Mouse (Mus musculus) embryonic facial prominence, embryonic 15.5 days (tissue): ENCODE results near the gene Chst11. TPM values are rescaled to one million over a fixed set of nuclear protein-coding genes. Genes with fewer than 3 reads are reported as not detected.
A peak's percentile ranks its signal among the peaks of the same experiment; 100 is the strongest.

ENCODE experiments used
- ATAC-seq: fragments of 200-750 bp; cut with Nextera tagmentation; 2 replicates; pipeline ENCODE4 v1.8.0; 2017; ENCODE audit warnings: low read depth, moderate TSS enrichment; ENCODE audit not compliant: insufficient number of reproducible peaks, low FRiP score, low TSS enrichment
- H3K27ac ChIP-seq: fragments of 300-500 bp; sonication (generic); replicated peaks from 2 replicates; pipeline ENCODE4 v1.5.1; 2015; ENCODE audit warnings: mild to moderate bottlenecking, inconsistent platforms
- H3K27me3 ChIP-seq: fragments of 300-500 bp; sonication (generic); 2 replicates; pipeline ENCODE4 v1.6.1; 2015; ENCODE audit warnings: inconsistent platforms
- H3K36me3 ChIP-seq: fragments of 300-500 bp; sonication (generic); 2 replicates; pipeline ENCODE4 v1.6.1; 2015; ENCODE audit warnings: mild to moderate bottlenecking, inconsistent platforms
- H3K4me1 ChIP-seq: fragments of 300-500 bp; sonication (generic); 2 replicates; pipeline ENCODE4 v1.6.1; 2015; ENCODE audit warnings: inconsistent platforms
- H3K4me2 ChIP-seq: fragments of 300-500 bp; sonication (generic); replicated peaks from 2 replicates; pipeline ENCODE4 v1.6.1; 2015; ENCODE audit warnings: mild to moderate bottlenecking, inconsistent platforms
- H3K4me3 ChIP-seq: fragments of 300-500 bp; sonication (generic); replicated peaks from 2 replicates; pipeline ENCODE4 v1.5.1; 2015; ENCODE audit warnings: mild to moderate bottlenecking, inconsistent platforms
- H3K9ac ChIP-seq: fragments of 300-500 bp; sonication (generic); 2 replicates; pipeline ENCODE4 v1.6.1; 2015; ENCODE audit warnings: inconsistent platforms
- H3K9me3 ChIP-seq: fragments of 300-500 bp; sonication (generic); replicated peaks from 2 replicates; pipeline ENCODE4 v1.6.1; 2016; ENCODE audit warnings: inconsistent platforms
- WGBS: fragments of 180-500 bp; shearing (Covaris S2); methylation state at CpG from one replicate; pipeline ENCODE4 v1.1.7; 2015; 5-methylcytosine and 5-hydroxymethylcytosine counted together
- polyA plus RNA-seq: library from polyadenylated mRNA; unstranded; fragments of >200 nt; fragmentation: Nextera tagmentation; extraction: Ambion mirVana; gene quantifications from 2 replicates; pipeline ENCODE4 v1.2.1, GENCODE M21; 2015

Gene Chst11
- polyA plus RNA-seq, 1 experiment from 2014 or later, result 3.3 TPM

DNA sequence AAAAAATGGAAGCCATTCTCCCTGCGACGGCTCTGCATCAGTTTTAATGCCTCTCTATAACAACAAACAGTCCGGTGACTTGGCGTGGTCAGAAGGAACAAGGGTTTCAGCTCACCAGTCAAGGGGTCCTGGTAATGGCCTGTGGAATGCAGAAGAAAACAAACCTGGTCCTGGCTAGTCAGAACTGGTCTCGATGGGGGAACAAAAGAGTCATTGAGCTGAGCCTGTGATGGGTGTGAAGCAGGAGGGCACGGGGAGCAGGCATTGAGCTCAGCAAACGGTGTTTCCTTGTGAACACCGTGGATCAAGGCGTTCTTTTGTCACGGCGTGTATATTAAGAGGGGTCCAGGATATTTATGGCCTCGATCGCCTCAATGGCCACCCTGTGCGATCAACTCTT, 160.5 kb downstream of the Chst11 start:
- Histone ChIP-seq H3K4me2 (no peak overlapping the region), H3K4me1 (peaks cover 4% of the 10 kb centered on the region; the same call in 1 of the 2 replicates), H3K9me3 (no peaks in the 10 kb centered on the region), H3K27me3 (no peaks in the 10 kb centered on the region), H3K4me3 (no peak overlapping the region), H3K27ac (no peak overlapping the region), H3K9ac (no peak overlapping the region), H3K36me3 (no peaks in the 10 kb centered on the region)
- WGBS, result 39% methylated on average over 14 of the region's 14 CpGs
- ATAC-seq, result no peak

GRCm38 (mm10) chr10:83149342-83150178, 164.3 kb downstream of the Chst11 start:
- Histone ChIP-seq H3K4me1 (peaks cover 7% of the 10 kb centered on the region), H3K4me3 (no peak overlapping the region), H3K27ac (no peak overlapping the region), H3K9ac (no peak overlapping the region), H3K9me3 (no peaks in the 10 kb centered on the region), H3K36me3 (no peaks in the 10 kb centered on the region), H3K4me2 (no peak overlapping the region), H3K27me3 (no peaks in the 10 kb centered on the region)
- 65% methylated on average over 12 of the region's 12 CpGs for WGBS
- ATAC-seq, result no peak

GRCm38 (mm10) chr10:83150587-83150986, 165.3 kb downstream of the Chst11 start:
- no peak overlapping the region for H3K4me2 ChIP-seq
- no peak overlapping the region for H3K27ac ChIP-seq
- peaks cover 7% of the 10 kb centered on the region for H3K4me1 ChIP-seq
- H3K4me3 ChIP-seq, result no peak overlapping the region
- WGBS, result 73% methylated on average over 7 of the region's 7 CpGs
- no peaks in the 10 kb centered on the region for H3K36me3 ChIP-seq
- H3K9me3 ChIP-seq, result no peaks in the 10 kb centered on the region
- ATAC-seq, result 0 out of 2 replicates have a peak, but pooled peaks have one; percentile 55
- no peaks in the 10 kb centered on the region for H3K27me3 ChIP-seq
- H3K9ac ChIP-seq, result no peak overlapping the region

DNA sequence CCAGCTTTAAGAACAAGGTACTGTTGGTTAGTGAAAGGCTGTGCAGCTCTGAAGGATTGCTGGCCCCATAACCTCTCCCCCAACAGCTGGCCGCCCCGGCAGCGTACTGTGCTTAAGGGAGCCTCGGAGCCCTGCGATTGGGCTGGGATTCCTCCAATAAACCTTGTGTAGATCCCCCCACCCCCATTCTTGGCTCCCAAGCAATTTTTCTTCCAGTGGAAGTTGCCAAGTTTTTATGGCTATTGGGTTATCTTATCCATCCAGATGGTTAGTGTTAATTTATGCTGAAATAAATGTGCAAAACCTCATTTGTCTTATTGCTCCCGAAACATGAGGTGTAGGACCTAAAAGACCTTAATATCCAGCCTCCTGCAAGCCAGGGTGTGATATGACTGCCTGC, 166.1 kb downstream of the Chst11 start:
- H3K9me3 ChIP-seq, result no peaks in the 10 kb centered on the region
- H3K27ac ChIP-seq, result no peak overlapping the region
- no peak overlapping the region for H3K4me2 ChIP-seq
- no peak overlapping the region for H3K9ac ChIP-seq
- H3K27me3 ChIP-seq, result no peaks in the 10 kb centered on the region
- H3K4me3 ChIP-seq, result no peak overlapping the region
- WGBS, result 60% methylated on average over 6 of the region's 6 CpGs
- H3K36me3 ChIP-seq, result no peaks in the 10 kb centered on the region
- ATAC-seq, result no peak
- peaks cover 7% of the 10 kb centered on the region for H3K4me1 ChIP-seq

DNA sequence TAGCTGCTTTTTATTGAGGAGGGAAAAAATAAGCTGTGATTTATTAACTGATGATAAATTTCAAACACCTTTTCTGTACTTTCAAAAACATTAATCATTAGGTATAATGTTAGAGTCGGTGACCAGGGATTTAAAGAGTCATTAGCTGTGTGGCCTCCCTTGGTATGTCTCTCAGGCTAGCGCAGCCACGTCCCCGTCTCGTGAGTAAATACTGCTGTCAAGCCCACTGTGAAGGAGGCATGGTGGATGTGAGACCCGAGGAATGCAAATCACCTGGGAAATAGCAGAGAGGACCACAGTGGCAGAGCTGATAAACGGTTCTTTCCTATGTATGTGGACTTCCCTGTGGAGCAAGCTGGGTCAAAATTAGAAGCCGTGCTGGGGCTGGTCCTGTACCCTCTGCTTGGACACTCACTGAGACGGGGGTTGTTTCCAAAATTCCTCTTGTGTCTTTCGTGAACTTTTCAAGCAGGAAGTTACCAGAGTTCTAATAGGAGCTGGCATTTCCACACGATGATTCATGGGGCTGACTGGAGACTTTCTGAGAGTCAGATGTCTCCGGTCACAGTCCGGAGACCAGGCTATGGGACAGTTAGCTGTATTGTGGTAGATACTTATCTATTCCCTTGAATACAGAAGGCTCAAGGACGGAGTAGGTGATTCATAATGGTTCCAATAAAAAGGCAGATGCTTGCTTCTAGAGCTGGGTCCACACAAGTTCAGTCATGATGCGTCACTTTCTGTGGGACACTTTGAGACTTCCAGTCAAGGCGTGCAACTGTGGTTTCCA, 166.8 kb downstream of the Chst11 start:
- Histone ChIP-seq H3K4me2 (no peak overlapping the region), H3K27me3 (no peaks in the 10 kb centered on the region), H3K27ac (0 out of 2 replicates have a peak overlapping the region, but pooled peaks have one; percentile 13), H3K4me3 (no peak overlapping the region), H3K9me3 (no peaks in the 10 kb centered on the region), H3K4me1 (peaks cover 7% of the 10 kb centered on the region), H3K9ac (no peak overlapping the region), H3K36me3 (no peaks in the 10 kb centered on the region)
- WGBS, result 52% methylated on average over 16 of the region's 16 CpGs
- no peak for ATAC-seq

GRCm38 (mm10) chr10:83152723-83153122, 167.4 kb downstream of the Chst11 start:
- H3K4me1 ChIP-seq, result peaks cover 7% of the 10 kb centered on the region
- ATAC-seq, result no peak
- WGBS, result 79% methylated on average over 1 of the region's 1 CpGs
- H3K36me3 ChIP-seq, result no peaks in the 10 kb centered on the region
- no peak overlapping the region for H3K27ac ChIP-seq
- no peak overlapping the region for H3K4me2 ChIP-seq
- no peaks in the 10 kb centered on the region for H3K9me3 ChIP-seq
- no peak overlapping the region for H3K9ac ChIP-seq
- no peaks in the 10 kb centered on the region for H3K27me3 ChIP-seq
- no peak overlapping the region for H3K4me3 ChIP-seq

GRCm38 (mm10) chr10:83153374-83153773, 168.1 kb downstream of the Chst11 start:
- 81% methylated on average over 5 of the region's 5 CpGs for WGBS
- no peak for ATAC-seq
- no peak overlapping the region for H3K27ac ChIP-seq

GRCm38 (mm10) chr10:83153887-83154286, 168.6 kb downstream of the Chst11 start:
- WGBS, result 75% methylated on average over 9 of the region's 9 CpGs
- no peak overlapping the region for H3K4me2 ChIP-seq
- no peak overlapping the region for H3K27ac ChIP-seq
- H3K9me3 ChIP-seq, result no peaks in the 10 kb centered on the region
- no peak for ATAC-seq
- H3K27me3 ChIP-seq, result no peaks in the 10 kb centered on the region
- no peak overlapping the region for H3K9ac ChIP-seq
- no peak overlapping the region for H3K4me3 ChIP-seq
- H3K36me3 ChIP-seq, result no peaks in the 10 kb centered on the region
- H3K4me1 ChIP-seq, result peaks cover 10% of the 10 kb centered on the region

More at GRCm38 (mm10) chr10:83153374-83153773, 168.1 kb downstream of the Chst11 start:
- Histone ChIP-seq H3K9me3 (no peaks in the 10 kb centered on the region), H3K36me3 (no peaks in the 10 kb centered on the region), H3K4me1 (peaks cover 7% of the 10 kb centered on the region), H3K4me2 (no peak overlapping the region), H3K27me3 (no peaks in the 10 kb centered on the region), H3K4me3 (no peak overlapping the region), H3K9ac (no peak overlapping the region)

DNA sequence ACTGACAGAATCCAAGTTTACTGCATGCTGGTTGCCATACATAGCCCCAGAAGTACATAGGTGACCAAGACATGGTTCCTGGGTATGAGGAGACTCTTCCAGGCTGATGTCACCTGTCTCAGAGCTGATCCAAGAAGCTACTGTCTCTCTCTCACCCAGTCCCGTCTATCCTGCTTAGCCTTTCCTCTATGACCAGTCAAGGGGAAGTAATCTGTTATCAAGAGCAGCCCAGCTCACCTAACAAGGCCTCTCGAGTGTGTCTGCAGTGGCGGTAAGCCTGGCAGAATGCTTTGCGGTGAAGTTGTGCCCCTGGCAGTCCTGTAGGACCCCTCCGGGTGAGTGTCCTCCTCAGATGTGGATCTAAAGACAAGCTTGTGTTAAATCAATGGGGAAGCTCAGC, 172.0 kb downstream of the Chst11 start:
- H3K4me3 ChIP-seq, result no peak overlapping the region
- ATAC-seq, result no peak
- H3K4me1 ChIP-seq, result peaks cover 23% of the 10 kb centered on the region
- no peaks in the 10 kb centered on the region for H3K36me3 ChIP-seq
- H3K9me3 ChIP-seq, result no peaks in the 10 kb centered on the region
- H3K27ac ChIP-seq, result no peak overlapping the region
- no peaks in the 10 kb centered on the region for H3K27me3 ChIP-seq
- no peak overlapping the region for H3K9ac ChIP-seq
- H3K4me2 ChIP-seq, result no peak overlapping the region
- 75% methylated on average over 5 of the region's 5 CpGs for WGBS

DNA sequence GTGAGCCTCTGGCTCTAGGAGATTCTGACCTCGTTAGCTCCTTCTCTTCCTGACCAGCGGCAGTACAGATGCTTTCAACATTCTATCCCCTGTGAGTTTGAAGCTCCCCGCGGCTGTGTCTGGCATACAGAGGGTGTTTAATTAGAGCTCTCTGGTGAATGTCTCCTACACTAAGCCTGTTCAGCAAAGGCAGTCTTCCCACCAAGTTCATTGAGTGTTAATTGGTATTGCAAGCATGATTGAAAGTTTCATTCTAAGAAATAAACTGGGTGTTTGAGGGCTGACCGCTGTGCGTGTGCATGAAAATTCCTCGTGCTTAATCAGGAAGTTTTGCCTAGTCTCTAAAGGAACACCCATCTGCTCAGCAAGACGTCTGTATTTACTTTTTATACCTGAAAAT, 173.0 kb downstream of the Chst11 start:
- Histone ChIP-seq H3K4me1 (peaks cover 33% of the 10 kb centered on the region), H3K9me3 (no peaks in the 10 kb centered on the region), H3K4me2 (no peak overlapping the region), H3K4me3 (no peak overlapping the region), H3K27me3 (no peaks in the 10 kb centered on the region), H3K36me3 (no peaks in the 10 kb centered on the region), H3K9ac (no peak overlapping the region), H3K27ac (no peak overlapping the region)
- ATAC-seq, result no peak
- WGBS, result 56% methylated on average over 8 of the region's 8 CpGs

- no peak overlapping the region for H3K4me3 ChIP-seq
- 83% methylated on average over 8 of the region's 8 CpGs for WGBS
- H3K27me3 ChIP-seq, result no peaks in the 10 kb centered on the region
- no peaks in the 10 kb centered on the region for H3K36me3 ChIP-seq
- no peak overlapping the region for H3K4me2 ChIP-seq
- no peaks in the 10 kb centered on the region for H3K9me3 ChIP-seq
- no peak overlapping the region for H3K9ac ChIP-seq
- no peak for ATAC-seq
- no peak overlapping the region for H3K27ac ChIP-seq
- peaks cover 40% of the 10 kb centered on the region for H3K4me1 ChIP-seq
Observed at GRCm38 (mm10) chr10:83159229-83159628, 173.9 kb downstream of the Chst11 start.
